8 mouse cellular contexts compared by ENCODE assay signal in genomic region chr1:33883102-33883839, GRCm38 (mm10). TPM values are rescaled to one million over a fixed set of nuclear protein-coding genes. Genes with fewer than 3 reads are reported as not detected.
A peak's percentile ranks its signal among the peaks of the same experiment; 100 is the strongest.
DNase-seq lines count a peak whose midpoint lies in the region; ATAC-seq and TF ChIP-seq lines count a peak whose summit lies in the region.

No protein-coding gene starts in this region.

- no peak overlapping the region for H3K4me3 ChIP-seq in hindbrain, embryonic 13.5 days
- H3K4me3 ChIP-seq in hindbrain, embryonic 10.5 days, result no peak overlapping the region; the same call in 1 of the 2 replicates
- peak overlapping the region; percentile 64 for H3K4me3 ChIP-seq in gastrocnemius, adult 2 months
- peak overlapping the region; percentile 22 for H3K4me3 ChIP-seq in intestine, embryonic 15.5 days (replicated peaks)
- peak overlapping the region; percentile 13 for H3K4me3 ChIP-seq in myocyte

- no peaks in the 10 kb centered on the region for H3K27me3 ChIP-seq in hindbrain, embryonic 13.5 days
- H3K27me3 ChIP-seq in hindbrain, embryonic 10.5 days (ENCODE audit: insufficient read depth, poor library complexity, severe bottlenecking), result no peaks in the 10 kb centered on the region
- no peaks in the 10 kb centered on the region for H3K27me3 ChIP-seq in intestine, embryonic 15.5 days (replicated peaks)
- H3K27me3 ChIP-seq in myocyte (ENCODE audit: control insufficient read depth, insufficient read depth, insufficient read length), result no peaks in the 10 kb centered on the region

- TF ChIP-seq CTCF in gastrocnemius, adult 2 months (IDR thresholded peaks at IDR 0.05), result peak; percentile 32; the same call in 1 of the 2 replicates

- DNase-seq in hindbrain, embryonic 10.5 days (ENCODE audit: low spot score), result no peak
- DNase-seq in adrenal gland, adult 8-10 months, result peak; percentile 24
- DNase-seq in gastrocnemius, adult 2 months, result peak; percentile 35
- DNase-seq in liver, result peak; percentile 21
- DNase-seq in urinary bladder, adult 2 months (ENCODE audit: low spot score), result peak; percentile 22

- H3K9ac ChIP-seq in hindbrain, embryonic 13.5 days, result no peak overlapping the region
- no peak overlapping the region for H3K9ac ChIP-seq in intestine, embryonic 15.5 days

- H3K9me3 ChIP-seq in hindbrain, embryonic 13.5 days, result no peaks in the 10 kb centered on the region
- no peaks in the 10 kb centered on the region for H3K9me3 ChIP-seq in hindbrain, embryonic 10.5 days
- no peaks in the 10 kb centered on the region for H3K9me3 ChIP-seq in intestine, embryonic 15.5 days

- H3K36me3 ChIP-seq in hindbrain, embryonic 13.5 days, result no peaks in the 10 kb centered on the region
- no peaks in the 10 kb centered on the region for H3K36me3 ChIP-seq in hindbrain, embryonic 10.5 days
- H3K36me3 ChIP-seq in intestine, embryonic 15.5 days, result no peaks in the 10 kb centered on the region
- no peaks in the 10 kb centered on the region for H3K36me3 ChIP-seq in myocyte (ENCODE audit: control insufficient read depth, insufficient read depth)

- no peak for TF ChIP-seq POLR2A in myocyte (IDR thresholded peaks at IDR 0.05; ENCODE audit: insufficient read length, low read depth)

- H3K4me1 ChIP-seq in hindbrain, embryonic 13.5 days (replicated peaks), result no peaks in the 10 kb centered on the region
- 0 out of 2 replicates have a peak, but pooled peaks cover 4% of the 10 kb centered on the region for H3K4me1 ChIP-seq in hindbrain, embryonic 10.5 days (replicated peaks)
- no peaks in the 10 kb centered on the region for H3K4me1 ChIP-seq in intestine, embryonic 15.5 days (replicated peaks)

- 24% methylated on average over 18 of the region's 18 CpGs for WGBS in hindbrain, embryonic 13.5 days
- WGBS in hindbrain, embryonic 10.5 days, result 22% methylated on average over 18 of the region's 18 CpGs
- 8% methylated on average over 18 of the region's 18 CpGs for WGBS in intestine, embryonic 15.5 days

- ATAC-seq in hindbrain, embryonic 13.5 days (ENCODE audit: low FRiP score), result no peak
- no peak for ATAC-seq in intestine, embryonic 15.5 days

- H3K27ac ChIP-seq in hindbrain, embryonic 13.5 days, result no peak overlapping the region
- H3K27ac ChIP-seq in hindbrain, embryonic 10.5 days, result no peak overlapping the region
- H3K27ac ChIP-seq in gastrocnemius, adult 2 months, result peak overlapping the region; percentile 43; the same call in 1 of the 2 replicates
- no peak overlapping the region for H3K27ac ChIP-seq in intestine, embryonic 15.5 days

- no peaks in the 10 kb centered on the region for H3K79me2 ChIP-seq in myocyte (ENCODE audit: control insufficient read depth, insufficient read depth)

- intact Hi-C loops in gastrocnemius, adult 2 months (cut with DNase I), result no loop called here

- H3K4me2 ChIP-seq in hindbrain, embryonic 13.5 days, result peak overlapping the region; percentile 37
- H3K4me2 ChIP-seq in intestine, embryonic 15.5 days (replicated peaks), result peak overlapping the region; percentile 53
- H3K4me2 ChIP-seq in myocyte (ENCODE audit: low read depth), result peak overlapping the region; percentile 62

- no peak overlapping the region for H3ac ChIP-seq in myocyte (ENCODE audit: control insufficient read depth, insufficient read length)

TF ChIP-seq in myocyte, 11 proteins besides CTCF, POLR2A, EP300 and RAD21:
- TF ChIP-seq TCF12 (IDR thresholded peaks at IDR 0.05; ENCODE audit: insufficient read depth, poor library complexity, severe bottlenecking) (no peak), USF1 (IDR thresholded peaks at IDR 0.05; ENCODE audit: low read depth) (no peak), E2F4 (IDR thresholded peaks at IDR 0.05; ENCODE audit: insufficient read depth) (no peak), REST (IDR thresholded peaks at IDR 0.05; ENCODE audit: insufficient read depth, insufficient read length) (no peak), CEBPB (IDR thresholded peaks at IDR 0.05; ENCODE audit: insufficient read depth, poor library complexity, severe bottlenecking) (peak; percentile 61; the same call in 1 of the 2 replicates), MYOD1 (IDR thresholded peaks at IDR 0.05; ENCODE audit: control insufficient read depth in 1 of 3, insufficient read length in 2 of 3, low read depth in 2 of 3) (no peak), MYOG (IDR thresholded peaks at IDR 0.05; ENCODE audit: control insufficient read depth in 1 of 3, insufficient read depth in 1 of 3, insufficient read length in 2 of 3, low read depth in 2 of 3) (no peak), MAX (IDR thresholded peaks at IDR 0.05; ENCODE audit: low read depth) (no peak), POLR2AphosphoS2 (IDR thresholded peaks at IDR 0.05; ENCODE audit: insufficient read length, low read depth) (no peak)

RNA-seq across cellular contexts. Expression of gene Bend6, which starts 24.3 kb away (rescaled TPM):
- 20.5 and 22.9 TPM in 2 replicates for polyA plus RNA-seq in hindbrain, embryonic 13.5 days (2015; fragmentation: Nextera tagmentation; extraction: Ambion mirVana)
- 1.4 and 2.2 TPM in 2 replicates for polyA plus RNA-seq in hindbrain, embryonic 10.5 days (2016; fragmentation: Nextera tagmentation; extraction: Ambion mirVana)
- 1 to 10 TPM; 1.2 to 2.4 (median 1.4) TPM for total RNA-seq in adrenal gland, adult 8-10 months (2022)
- 1 to 10 TPM; 1.6 to 2.1 TPM for total RNA-seq in gastrocnemius, adult 2 months (2021)
- polyA plus RNA-seq in intestine, embryonic 15.5 days (2015; fragmentation: Nextera tagmentation; extraction: Ambion mirVana), result 0.88 and 1.3 TPM in 2 replicates
- 3.8 TPM for polyA plus RNA-seq in myocyte (2012; fragmentation: generic; extraction: Trizol)
- polyA plus RNA-seq in urinary bladder, adult 2 months (2012; rRNA removed), result 2.1 and 2.6 TPM in 2 replicates

RNA-seq across cellular contexts. Expression of gene Dst, which starts 24.8 kb away (rescaled TPM):
- polyA plus RNA-seq in hindbrain, embryonic 13.5 days (2015; fragmentation: Nextera tagmentation; extraction: Ambion mirVana), result 37.3 and 37.7 TPM in 2 replicates
- 24.9 and 25.9 TPM in 2 replicates for polyA plus RNA-seq in hindbrain, embryonic 10.5 days (2016; fragmentation: Nextera tagmentation; extraction: Ambion mirVana)
- 100 to 1,000 TPM; 141 to 240 (median 190) TPM for total RNA-seq in adrenal gland, adult 8-10 months (2022)
- total RNA-seq in gastrocnemius, adult 2 months (2021), result 100 to 1,000 TPM; 291 to 304 TPM
- polyA plus RNA-seq in intestine, embryonic 15.5 days (2015; fragmentation: Nextera tagmentation; extraction: Ambion mirVana), result 19.2 and 20.1 TPM in 2 replicates
- 49.7 TPM for polyA plus RNA-seq in myocyte (2012; fragmentation: generic; extraction: Trizol)
- polyA plus RNA-seq in urinary bladder, adult 2 months (2012; rRNA removed), result 77.4 and 118 TPM in 2 replicates

Comparison
In these comparisons a context has a peak if more than half of its experiments do, and no peak if none do; other contexts are left out.
1. H3K4me3 ChIP-seq: peak in gastrocnemius, adult 2 months (single experiment), intestine, embryonic 15.5 days (single experiment) and myocyte (single experiment); none in hindbrain, embryonic 13.5 days (single experiment) and hindbrain, embryonic 10.5 days (single experiment).
2. Peak in every context shown above with its lines, with median percentiles within 50 percentile points of each other: H3K4me2 ChIP-seq.